Mouse (Mus musculus) heart, embryonic 16.5 days (tissue): ENCODE results near the gene Smc6. TPM values are rescaled to one million over a fixed set of nuclear protein-coding genes. Genes with fewer than 3 reads are reported as not detected.

Experiments
- ATAC-seq: fragments of 200-750 bp; cut with Nextera tagmentation; replicated peaks from 2 replicates; pipeline ENCODE4 v1.8.0; 2017; ENCODE audit warnings: moderate number of reproducible peaks; ENCODE audit not compliant: insufficient read depth, low FRiP score; ENCODE audit errors: extremely low read depth
- H3K27ac ChIP-seq: fragments of 300-500 bp; sonication (generic); 2 replicates; pipeline ENCODE4 v1.5.1; 2014; ENCODE audit warnings: mild to moderate bottlenecking, low read length, control low read depth, moderate library complexity
- H3K27me3 ChIP-seq: fragments of 300-500 bp; sonication (generic); 2 replicates; pipeline ENCODE4 v1.6.1; 2014; ENCODE audit warnings: low read length, mixed read lengths; ENCODE audit not compliant: control insufficient read depth, insufficient read depth
- H3K36me3 ChIP-seq: fragments of 300-500 bp; sonication (generic); 2 replicates; pipeline ENCODE4 v1.6.1; 2014; ENCODE audit not compliant: control insufficient read depth, insufficient read depth
- H3K4me1 ChIP-seq: fragments of 300-500 bp; sonication (generic); 2 replicates; pipeline ENCODE4 v1.6.1; 2014; ENCODE audit warnings: low read length, mixed read lengths; ENCODE audit not compliant: control insufficient read depth, insufficient read depth
- H3K4me2 ChIP-seq: fragments of 300-500 bp; sonication (generic); 2 replicates; pipeline ENCODE4 v1.6.1; 2014; ENCODE audit warnings: low read depth, mild to moderate bottlenecking, control low read depth, low read length
- H3K4me3 ChIP-seq: fragments of 300-500 bp; sonication (generic); 2 replicates; pipeline ENCODE4 v1.5.1; 2014; ENCODE audit warnings: mild to moderate bottlenecking, control low read depth, low read length
- H3K9ac ChIP-seq: fragments of 300-500 bp; sonication (generic); 2 replicates; pipeline ENCODE4 v1.6.1; 2014; ENCODE audit warnings: low read length, control low read depth
- H3K9me3 ChIP-seq: fragments of 300-500 bp; sonication (generic); replicated peaks from 2 replicates; pipeline ENCODE4 v1.6.1; 2016; ENCODE audit warnings: low read length; ENCODE audit not compliant: control insufficient read depth
- WGBS: fragments of 180-500 bp; shearing (Covaris S2); extraction: QIAGEN DNeasy Blood & Tissue Kit; methylation state at CpG from one replicate; pipeline ENCODE4 v1.1.7; 2014; 5-methylcytosine and 5-hydroxymethylcytosine counted together
- polyA plus RNA-seq: library from polyadenylated mRNA; unstranded; fragments of >200 nt; fragmentation: Nextera tagmentation; extraction: Ambion mirVana; gene quantifications from 2 replicates; pipeline ENCODE4 v1.2.1, GENCODE M21; 2015

Smc6 gene
- polyA plus RNA-seq, 1 experiment from 2014 or later, result 111 TPM

- H3K4me3 ChIP-seq, result no peak overlapping the region
- no peaks in the 10 kb centered on the region for H3K9me3 ChIP-seq
- 0 out of 2 replicates have a peak overlapping the region, but pooled peaks have one; percentile 17 for H3K9ac ChIP-seq
- no peak for ATAC-seq
- H3K4me2 ChIP-seq, result no peak overlapping the region
- peaks cover 20% of the 10 kb centered on the region for H3K4me1 ChIP-seq
- H3K27ac ChIP-seq, result peak overlapping the region; percentile 52
- no peaks in the 10 kb centered on the region for H3K36me3 ChIP-seq
- H3K27me3 ChIP-seq, result no peaks in the 10 kb centered on the region
- WGBS, result 43% methylated on average over 5 of the region's 5 CpGs
Observed at GRCm38 (mm10) chr12:11226529-11227268, 39.0 kb upstream of the Smc6 start.

GRCm38 (mm10) chr12:11230267-11230666 is 35.4 kb upstream of the Smc6 start:
- Histone ChIP-seq H3K9ac (no peak overlapping the region), H3K36me3 (no peaks in the 10 kb centered on the region), H3K27me3 (no peaks in the 10 kb centered on the region), H3K9me3 (no peaks in the 10 kb centered on the region), H3K4me2 (no peak overlapping the region), H3K4me1 (peaks cover 8% of the 10 kb centered on the region), H3K4me3 (no peak overlapping the region), H3K27ac (no peak overlapping the region)
- 51% methylated on average over 2 of the region's 2 CpGs for WGBS
- ATAC-seq, result no peak

GRCm38 (mm10) chr12:11235996-11236395 is 29.7 kb upstream of the Smc6 start:
- Histone ChIP-seq H3K4me1 (no peaks in the 10 kb centered on the region), H3K4me3 (no peak overlapping the region), H3K36me3 (no peaks in the 10 kb centered on the region), H3K9me3 (no peaks in the 10 kb centered on the region), H3K4me2 (no peak overlapping the region), H3K27me3 (no peaks in the 10 kb centered on the region), H3K27ac (no peak overlapping the region), H3K9ac (no peak overlapping the region)
- WGBS, result 54% methylated on average over 2 of the region's 2 CpGs
- no peak for ATAC-seq

GRCm38 (mm10) chr12:11247460-11247859 is 18.2 kb upstream of the Smc6 start:
- H3K4me1 ChIP-seq, result no peaks in the 10 kb centered on the region
- H3K36me3 ChIP-seq, result peaks cover 12% of the 10 kb centered on the region
- H3K9ac ChIP-seq, result no peak overlapping the region
- no peaks in the 10 kb centered on the region for H3K27me3 ChIP-seq
- H3K4me3 ChIP-seq, result no peak overlapping the region
- 98% methylated on average over 1 of the region's 1 CpGs for WGBS
- no peak overlapping the region for H3K4me2 ChIP-seq
- ATAC-seq, result no peak
- H3K27ac ChIP-seq, result no peak overlapping the region
- H3K9me3 ChIP-seq, result no peaks in the 10 kb centered on the region

- peaks cover 18% of the 10 kb centered on the region for H3K36me3 ChIP-seq
- no peaks in the 10 kb centered on the region for H3K4me1 ChIP-seq
- H3K9me3 ChIP-seq, result no peaks in the 10 kb centered on the region
- no peak for ATAC-seq
- no peak overlapping the region for H3K4me2 ChIP-seq
- WGBS, result 78% methylated on average over 3 of the region's 3 CpGs
- no peak overlapping the region for H3K9ac ChIP-seq
- H3K27me3 ChIP-seq, result no peaks in the 10 kb centered on the region
- no peak overlapping the region for H3K4me3 ChIP-seq
- H3K27ac ChIP-seq, result no peak overlapping the region
Observed at GRCm38 (mm10) chr12:11250322-11250721, 15.4 kb upstream of the Smc6 start.

GRCm38 (mm10) chr12:11264895-11265294 is 791 bp upstream of the Smc6 start:
- Histone ChIP-seq H3K4me1 (peaks cover 23% of the 10 kb centered on the region), H3K4me2 (peak overlapping the region; percentile 97), H3K9ac (peak overlapping the region; percentile 97), H3K27me3 (no peaks in the 10 kb centered on the region), H3K36me3 (no peaks in the 10 kb centered on the region), H3K9me3 (no peaks in the 10 kb centered on the region), H3K4me3 (peak overlapping the region; percentile 89), H3K27ac (peak overlapping the region; percentile 97)
- no peak for ATAC-seq
- 2% methylated on average over 13 of the region's 13 CpGs for WGBS

GRCm38 (mm10) chr12:11266282-11266985 is 748 bp downstream of the Smc6 start:
- Histone ChIP-seq H3K9me3 (no peaks in the 10 kb centered on the region), H3K27me3 (no peaks in the 10 kb centered on the region), H3K9ac (peak overlapping the region; percentile 97), H3K4me1 (peaks cover 23% of the 10 kb centered on the region), H3K36me3 (0 out of 2 replicates have a peak, but pooled peaks cover 2% of the 10 kb centered on the region), H3K4me2 (peak overlapping the region; percentile 75), H3K4me3 (peak overlapping the region; percentile 89), H3K27ac (peak overlapping the region; percentile 97)
- under 1% methylated on average over 46 of the region's 51 CpGs for WGBS
- peak; percentile 66 for ATAC-seq

- H3K27ac ChIP-seq, result peak overlapping the region; percentile 97
- no peaks in the 10 kb centered on the region for H3K27me3 ChIP-seq
- H3K4me3 ChIP-seq, result peak overlapping the region; percentile 89
- H3K36me3 ChIP-seq, result peaks cover 4% of the 10 kb centered on the region; the same call in 1 of the 2 replicates
- no peak for ATAC-seq
- 5% methylated on average over 4 of the region's 4 CpGs for WGBS
- no peaks in the 10 kb centered on the region for H3K9me3 ChIP-seq
- peak overlapping the region; percentile 97 for H3K9ac ChIP-seq
- peaks cover 23% of the 10 kb centered on the region for H3K4me1 ChIP-seq
- peak overlapping the region; percentile 75 for H3K4me2 ChIP-seq
Observed at GRCm38 (mm10) chr12:11267030-11267429, 1.3 kb downstream of the Smc6 start.

GRCm38 (mm10) chr12:11272568-11272967 is 6.9 kb downstream of the Smc6 start:
- 95% methylated on average over 4 of the region's 4 CpGs for WGBS
- ATAC-seq, result no peak
- Histone ChIP-seq H3K9me3 (no peaks in the 10 kb centered on the region), H3K4me1 (peaks cover 10% of the 10 kb centered on the region), H3K9ac (no peak overlapping the region), H3K4me3 (no peak overlapping the region), H3K27me3 (no peaks in the 10 kb centered on the region), H3K36me3 (peaks cover 29% of the 10 kb centered on the region), H3K27ac (no peak overlapping the region), H3K4me2 (no peak overlapping the region)
